Mouse (Mus musculus) ovary, adult 18-20 months (tissue): ENCODE data around the gene Asb17.

ENCODE experiments used
- DNase-seq: peaks from one replicate; pipeline ENCODE4 v3.0.0; 2022; ENCODE audit warnings: low spot score, mixed read lengths

Asb17 gene

DNA sequence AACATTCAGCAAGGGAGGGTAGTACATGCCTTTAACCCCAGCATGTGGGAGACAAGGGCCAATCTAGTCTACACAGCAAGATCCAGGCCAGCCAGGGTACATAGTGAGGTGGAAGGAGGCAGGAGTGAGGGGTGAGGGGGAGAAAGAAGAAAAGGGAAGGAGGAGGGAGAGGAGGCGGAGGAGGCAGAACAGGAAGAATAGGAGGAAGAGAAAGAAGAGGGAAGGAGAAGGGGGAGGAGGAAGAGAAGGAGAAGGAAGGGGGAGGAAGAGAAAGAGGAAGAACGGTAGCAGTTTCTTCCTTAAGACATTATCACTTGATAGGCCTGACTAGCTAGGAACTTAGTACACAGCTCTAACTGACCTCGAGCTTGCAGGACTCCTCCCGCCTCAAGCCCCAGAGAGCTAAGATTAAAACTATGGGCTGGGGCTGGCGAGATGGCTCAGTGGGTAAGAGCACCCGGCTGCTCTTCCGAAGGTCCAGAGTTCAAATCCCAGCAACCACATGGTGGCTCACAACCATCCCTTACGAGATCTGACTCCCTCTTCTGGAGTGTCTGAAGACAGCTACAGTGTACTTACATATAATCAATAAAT lies 45.3 kb downstream of the Asb17 start:
- no peak for DNase-seq

GRCm38 (mm10) chr3:153895454-153895853 lies 51.4 kb downstream of the Asb17 start:
- DNase-seq = no peak

DNA sequence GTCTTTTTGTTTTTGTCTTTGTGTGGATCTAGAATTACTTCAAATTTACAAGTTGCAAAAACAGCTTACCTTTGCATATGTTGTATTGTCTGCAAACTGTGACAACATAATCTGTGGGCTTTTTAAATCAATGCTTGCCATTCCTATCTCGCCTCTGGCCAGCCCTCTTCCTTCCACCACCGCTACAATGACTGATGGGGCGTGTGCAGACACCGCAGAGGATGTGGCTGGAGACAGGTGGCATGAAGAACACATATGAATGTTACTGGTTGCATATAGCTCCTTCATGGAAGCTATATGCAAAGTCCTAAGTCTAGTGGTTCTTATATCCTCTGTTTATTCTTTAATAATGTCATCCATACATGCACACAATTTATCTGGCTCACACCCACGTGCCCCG lies 53.2 kb downstream of the Asb17 start:
- no peak for DNase-seq

- no peak for DNase-seq
These were observed 57.9 kb downstream of the Asb17 start for GRCm38 (mm10) chr3:153901904-153902303.

GRCm38 (mm10) chr3:153902595-153902994 lies 58.6 kb downstream of the Asb17 start:
- DNase-seq = no peak

GRCm38 (mm10) chr3:153904586-153904985 lies 60.6 kb downstream of the Asb17 start:
- peak; percentile 15 for DNase-seq
